Mouse (Mus musculus) lung, postnatal 25 days (tissue): ENCODE results near the gene Ttyh1.

Source experiments
- DNase-seq: peaks from one replicate; pipeline ENCODE4 v3.0.0; 2022; ENCODE audit warnings: low spot score

Gene Ttyh1

GRCm38 (mm10) chr7:4123732-4124131, 4.5 kb downstream of the Ttyh1 start:
- no peak for DNase-seq

GRCm38 (mm10) chr7:4124315-4124759, 5.1 kb downstream of the Ttyh1 start:
- peak; percentile 23 for DNase-seq

- no peak for DNase-seq
Observed at GRCm38 (mm10) chr7:4124856-4125255, 5.6 kb downstream of the Ttyh1 start.

DNA sequence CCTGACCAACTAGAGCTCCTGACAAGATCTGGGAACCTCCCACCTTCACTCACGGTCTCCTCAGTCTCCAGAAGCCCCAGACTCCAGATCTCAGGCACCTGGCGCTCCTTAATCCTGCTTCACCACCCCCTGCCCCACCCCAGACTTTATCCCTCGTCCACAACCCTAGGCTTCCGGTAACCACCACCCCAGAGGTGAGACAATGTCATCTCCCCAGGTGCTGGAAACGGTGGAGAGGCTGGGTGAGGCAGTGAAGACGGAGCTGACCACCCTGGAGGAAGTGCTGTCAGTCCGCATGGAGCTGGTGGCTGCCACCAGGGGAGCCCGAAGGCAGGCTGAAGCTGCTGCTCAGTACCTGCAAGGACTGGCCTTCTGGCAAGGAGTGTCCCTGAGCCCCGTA, 6.1 kb downstream of the Ttyh1 start:
- no peak for DNase-seq

- DNase-seq = no peak
Observed at GRCm38 (mm10) chr7:4126992-4127785, 8.0 kb downstream of the Ttyh1 start.

GRCm38 (mm10) chr7:4127894-4128293, 8.7 kb downstream of the Ttyh1 start:
- DNase-seq = no peak

GRCm38 (mm10) chr7:4128860-4129259, 9.7 kb downstream of the Ttyh1 start:
- DNase-seq = peak; percentile 44

DNA sequence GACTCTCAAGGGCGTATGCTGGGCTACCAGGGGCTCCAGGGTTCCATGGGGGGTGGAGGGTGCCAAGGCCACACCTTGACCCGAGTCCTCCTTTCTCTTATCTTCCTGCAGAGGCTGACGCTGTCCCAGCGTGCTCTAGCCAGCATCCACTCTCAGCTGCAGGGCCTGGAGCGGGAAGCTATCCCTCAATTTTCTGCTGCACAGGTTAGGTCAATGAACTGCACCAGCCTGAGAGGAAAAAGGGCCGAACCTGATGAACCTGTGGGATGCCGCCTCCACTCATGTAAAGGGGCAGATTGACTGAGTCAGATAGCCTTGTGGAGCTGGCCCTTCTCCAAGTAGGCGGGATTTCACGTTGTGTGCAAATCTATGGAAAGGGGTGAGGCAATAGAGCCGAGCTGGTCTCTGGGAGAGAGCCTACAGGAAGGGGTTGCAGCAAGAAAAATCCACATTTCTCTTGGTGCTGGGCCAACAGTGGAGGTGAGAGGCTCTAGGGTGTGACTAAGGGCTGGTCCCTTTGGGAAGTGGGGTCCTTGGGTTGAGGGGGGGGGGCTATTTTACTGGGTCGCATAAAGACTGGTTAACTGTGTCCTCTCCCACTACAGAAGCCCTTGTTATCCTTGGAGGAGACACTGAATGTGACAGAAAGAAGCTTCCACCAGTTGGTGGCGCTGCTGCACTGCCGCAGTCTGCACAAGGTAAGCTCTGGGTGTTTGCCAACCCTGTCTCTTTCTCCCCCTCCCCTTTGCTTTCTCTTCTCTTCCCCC, 11.7 kb downstream of the Ttyh1 start:
- peak; percentile 75 for DNase-seq

DNA sequence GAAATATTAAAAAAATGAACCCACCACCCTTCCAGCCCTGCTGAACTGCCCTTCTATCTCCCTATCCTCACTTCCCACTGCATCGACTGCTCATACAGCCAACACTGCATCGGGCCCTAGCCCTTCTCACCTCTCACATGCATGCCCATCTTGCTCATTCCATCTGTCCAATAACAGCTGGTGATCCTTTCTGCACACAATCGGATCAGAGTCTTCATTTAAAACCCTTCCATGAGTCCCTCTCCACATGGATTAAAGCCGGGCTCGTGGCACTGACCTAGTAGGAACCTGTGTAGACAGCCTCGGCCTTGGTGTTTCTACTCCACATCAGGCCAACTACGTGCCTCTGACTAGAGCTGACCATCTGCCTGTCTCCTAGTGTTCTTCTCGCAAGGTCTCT, 12.8 kb downstream of the Ttyh1 start:
- no peak for DNase-seq

DNA sequence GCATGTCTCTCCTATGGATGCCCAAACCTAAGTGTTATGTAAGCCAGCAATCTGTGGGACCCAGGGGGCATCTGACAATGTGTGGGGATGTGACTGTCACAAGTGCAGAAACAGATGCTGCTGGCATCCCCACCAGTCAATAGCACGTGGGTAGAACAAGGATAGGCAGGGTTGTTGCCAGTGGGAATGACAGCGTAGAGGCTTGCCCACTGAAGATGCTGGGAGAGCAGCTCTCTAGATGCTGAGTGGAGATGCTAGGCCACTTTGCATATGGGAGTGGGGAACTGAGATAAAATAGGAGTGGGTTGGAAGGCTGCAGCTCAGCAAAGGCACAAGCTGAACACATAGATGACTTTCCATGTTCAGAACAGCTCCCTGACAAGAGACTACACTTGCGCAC, 13.4 kb downstream of the Ttyh1 start:
- no peak for DNase-seq

DNA sequence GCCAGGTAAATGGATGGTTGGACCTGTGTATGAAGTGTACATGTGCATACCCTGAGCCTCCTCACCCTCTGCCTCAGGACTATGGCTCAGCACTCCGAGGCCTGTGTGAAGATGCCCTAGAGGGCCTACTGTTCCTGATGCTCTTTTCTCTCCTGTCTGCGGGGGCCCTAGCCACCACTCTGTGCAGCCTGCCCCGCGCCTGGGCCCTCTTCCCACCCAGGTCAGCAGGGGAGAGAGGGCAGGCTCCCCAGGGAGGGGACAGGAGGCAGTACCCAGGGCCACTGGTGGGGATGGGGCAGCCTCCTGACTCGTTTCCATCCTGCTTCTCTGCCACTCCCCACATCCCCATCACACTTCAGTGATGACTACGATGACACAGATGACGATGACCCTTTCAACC, 13.8 kb downstream of the Ttyh1 start:
- DNase-seq = no peak

DNA sequence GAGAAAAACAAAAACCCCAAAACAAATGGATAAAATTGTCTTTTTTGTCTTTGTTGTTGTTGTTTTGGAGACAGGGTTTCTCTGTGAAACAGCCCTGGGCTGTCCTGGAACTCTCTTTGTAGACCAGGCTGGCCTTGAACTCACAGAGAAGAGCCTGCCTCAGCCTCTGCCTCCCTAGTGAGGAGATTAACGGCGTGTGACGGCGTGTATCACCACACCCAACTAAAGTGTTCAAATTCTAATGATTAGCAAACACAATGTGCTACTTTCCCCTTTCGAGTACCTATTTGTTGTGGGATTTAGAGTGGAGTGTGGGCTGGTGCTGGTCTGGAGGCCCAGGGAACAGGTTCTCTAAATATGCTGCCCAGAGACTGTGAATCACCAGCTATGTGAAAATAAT, 15.7 kb downstream of the Ttyh1 start:
- DNase-seq = no peak

GRCm38 (mm10) chr7:4136404-4136770, 17.2 kb downstream of the Ttyh1 start:
- DNase-seq = no peak

GRCm38 (mm10) chr7:4136771-4137531, 17.7 kb downstream of the Ttyh1 start, which contains the start of gene Leng8:
TSS of gene Leng8 (plus strand) at chr7:4137039.
- peak; percentile 99 for DNase-seq

GRCm38 (mm10) chr7:4137746-4138145, 18.5 kb downstream of the Ttyh1 start:
- DNase-seq = no peak

- no peak for DNase-seq
Observed at GRCm38 (mm10) chr7:4138181-4138580, 19.0 kb downstream of the Ttyh1 start.

GRCm38 (mm10) chr7:4138671-4139070, 19.5 kb downstream of the Ttyh1 start:
- no peak for DNase-seq

DNA sequence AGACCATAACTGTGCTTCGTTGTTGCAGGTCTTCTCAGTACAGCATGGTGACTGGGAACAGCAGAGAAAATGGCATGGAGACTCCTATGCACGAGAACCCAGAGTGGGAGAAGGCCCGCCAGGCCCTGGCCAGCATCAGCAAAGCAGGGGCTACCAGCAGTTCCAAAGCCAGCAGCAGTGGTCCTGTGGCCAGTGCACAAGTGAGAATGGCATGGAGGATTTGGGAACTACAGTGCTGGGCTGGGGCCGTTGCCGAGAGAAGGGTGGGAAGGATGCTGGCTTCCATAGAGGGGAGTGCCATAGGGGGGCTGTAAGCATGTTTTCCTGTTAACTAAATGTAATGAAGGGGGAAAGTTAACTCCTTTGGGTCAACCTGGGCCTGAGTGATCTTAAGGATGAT, 20.2 kb downstream of the Ttyh1 start:
- DNase-seq = no peak

- no peak for DNase-seq
Observed at GRCm38 (mm10) chr7:4141648-4142325, 22.6 kb downstream of the Ttyh1 start.

GRCm38 (mm10) chr7:4142796-4143445, 23.7 kb downstream of the Ttyh1 start:
- no peak for DNase-seq

DNA sequence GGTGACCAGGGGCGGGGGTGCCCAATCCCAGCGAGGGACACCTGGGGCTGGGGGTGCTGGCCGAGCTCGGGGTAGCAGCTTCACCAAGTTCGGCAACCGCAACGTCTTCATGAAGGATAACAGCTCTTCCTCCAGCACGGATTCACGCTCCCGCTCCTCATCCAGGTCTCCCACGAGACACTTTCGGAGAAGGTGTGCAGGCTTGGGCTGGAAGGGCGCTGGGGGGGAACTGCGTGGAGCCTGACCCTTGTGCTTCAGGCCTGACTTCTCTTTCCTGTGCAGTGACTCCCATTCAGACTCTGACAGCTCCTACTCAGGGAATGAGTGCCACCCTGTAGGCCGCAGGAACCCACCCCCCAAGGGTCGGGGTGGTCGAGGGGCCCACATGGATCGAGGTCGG, 24.3 kb downstream of the Ttyh1 start:
- no peak for DNase-seq

DNA sequence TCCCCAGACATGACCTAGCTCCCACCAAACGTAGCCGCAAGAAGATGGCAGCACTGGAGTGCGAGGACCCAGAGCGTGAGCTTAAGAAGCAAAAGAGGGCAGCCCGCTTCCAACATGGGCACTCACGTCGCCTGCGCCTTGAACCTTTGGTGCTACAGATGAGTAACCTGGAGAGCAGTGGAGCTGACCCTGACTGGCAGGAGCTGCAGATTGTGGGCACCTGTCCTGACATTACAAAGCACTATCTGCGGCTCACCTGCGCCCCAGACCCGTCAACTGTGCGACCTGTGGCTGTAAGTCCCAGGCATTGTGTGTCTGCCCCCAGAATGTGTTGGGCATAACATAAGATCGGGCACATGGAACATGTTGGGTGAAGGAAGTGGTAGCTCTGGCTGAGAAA, 24.8 kb downstream of the Ttyh1 start:
- no peak for DNase-seq
